Mouse (Mus musculus): ENCODE measurements around the gene Tmem8b. TPM values are rescaled to one million over a fixed set of nuclear protein-coding genes. Genes with fewer than 3 reads are reported as not detected.

Tmem8b gene
- polyA plus RNA-seq, 1 experiment from 2014 or later = 3.5 TPM

DNA sequence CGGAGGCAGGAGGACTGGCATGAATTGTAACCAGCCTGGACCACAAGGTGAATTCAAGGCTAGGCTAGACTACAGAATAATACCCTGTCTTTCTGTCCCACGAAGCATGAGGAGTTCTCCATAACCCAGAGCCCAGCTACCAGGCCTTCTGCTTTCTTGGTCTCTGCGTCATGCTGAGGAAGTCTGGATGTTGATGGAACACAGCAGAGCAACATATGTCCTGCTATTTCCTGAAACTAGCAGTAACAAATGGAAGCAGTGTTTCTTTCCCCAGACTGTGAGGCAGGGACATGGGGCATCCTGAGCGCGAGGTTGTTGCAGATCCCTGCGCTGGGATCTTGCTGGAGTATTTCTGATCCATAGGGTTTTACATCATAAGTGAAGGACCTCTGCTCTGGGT, 9.8 kb downstream of the Tmem8b start:
- no peaks in the 10 kb centered on the region for H3K27me3 ChIP-seq (ENCODE audit: insufficient read depth, low read length)
- WGBS = 88% methylated on average over 6 of the region's 6 CpGs
- H3K4me3 ChIP-seq (ENCODE audit: low read depth, low read length) = no peak overlapping the region
- H3K36me3 ChIP-seq (ENCODE audit: insufficient read depth) = peaks cover 22% of the 10 kb centered on the region; the same call in 1 of the 2 replicates
- DNase-seq (no peak), ATAC-seq (ENCODE audit: insufficient read depth) (no peak)
- no peak overlapping the region for H3K4me2 ChIP-seq
- no peak overlapping the region for H3K9ac ChIP-seq
- TF ChIP-seq CTCF (IDR thresholded peaks at IDR 0.05; ENCODE audit: low read depth) = no peak
- no peak overlapping the region for H3K27ac ChIP-seq (ENCODE audit: low read depth)
- H3K9me3 ChIP-seq (ENCODE audit: low read depth, low read length) = no peaks in the 10 kb centered on the region
- no peaks in the 10 kb centered on the region for H3K4me1 ChIP-seq (ENCODE audit: insufficient read depth)

DNA sequence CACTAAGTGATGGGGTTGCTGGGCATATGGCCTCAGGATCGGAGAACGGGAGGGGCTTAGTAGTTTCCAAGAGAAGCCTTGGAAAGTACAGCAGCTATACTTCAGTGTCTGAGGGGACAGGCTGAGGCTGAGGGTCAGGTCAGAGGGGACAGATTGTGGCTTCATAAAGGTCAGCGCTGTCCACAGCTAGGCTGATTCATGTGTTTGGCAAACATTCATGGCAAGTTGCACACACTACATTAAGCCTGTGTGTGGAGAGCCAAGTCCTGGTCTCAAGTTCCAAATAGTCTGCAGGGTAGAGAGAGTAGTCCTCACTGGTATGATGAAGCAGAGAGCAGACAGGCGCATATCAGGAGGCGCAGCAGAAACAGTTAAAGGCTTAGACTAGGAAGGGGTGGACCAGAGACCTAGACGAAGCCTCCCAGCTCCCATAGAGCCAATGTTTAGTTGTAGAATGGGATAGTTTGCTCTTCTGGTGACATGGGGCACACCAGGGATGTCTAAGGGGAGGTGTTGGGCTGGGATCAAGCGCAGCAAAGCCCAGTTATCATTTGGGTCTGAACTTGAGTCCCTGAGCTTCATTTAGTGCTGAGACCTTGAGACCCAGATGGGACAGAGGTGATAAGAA, 10.8 kb downstream of the Tmem8b start:
- Histone ChIP-seq H3K4me2 (no peak overlapping the region), H3K9ac (no peak overlapping the region), H3K36me3 (ENCODE audit: insufficient read depth) (peaks cover 16% of the 10 kb centered on the region; the same call in 1 of the 2 replicates), H3K27me3 (ENCODE audit: insufficient read depth, low read length) (no peaks in the 10 kb centered on the region), H3K4me3 (ENCODE audit: low read depth, low read length) (no peak overlapping the region), H3K9me3 (ENCODE audit: low read depth, low read length) (no peaks in the 10 kb centered on the region), H3K4me1 (ENCODE audit: insufficient read depth) (no peaks in the 10 kb centered on the region), H3K27ac (ENCODE audit: low read depth) (no peak overlapping the region)
- WGBS = 81% methylated on average over 7 of the region's 7 CpGs
- no peak for TF ChIP-seq CTCF (IDR thresholded peaks at IDR 0.05; ENCODE audit: low read depth)
- DNase-seq = no peak
- no peak for ATAC-seq (ENCODE audit: insufficient read depth)

DNA sequence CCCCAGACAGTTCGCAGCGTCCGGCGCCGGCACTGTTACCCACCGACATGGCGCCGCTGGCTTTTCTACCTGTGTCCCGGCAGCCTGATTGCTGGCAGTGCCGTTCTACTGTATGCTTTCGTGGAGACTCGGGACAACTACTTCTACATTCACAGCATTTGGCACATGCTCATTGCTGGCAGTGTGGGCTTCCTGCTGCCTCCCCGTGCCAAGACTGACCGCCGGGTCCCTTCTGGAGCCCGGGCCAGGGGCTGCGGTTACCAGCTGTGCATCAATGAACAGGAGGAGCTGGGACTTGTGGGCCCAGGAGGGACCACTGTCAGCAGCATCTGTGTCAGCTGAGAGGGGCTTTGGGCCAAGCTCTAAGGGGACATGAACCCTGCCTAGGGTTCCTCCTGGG, 21.2 kb downstream of the Tmem8b start:
- H3K4me3 ChIP-seq (ENCODE audit: low read depth, low read length) = no peak overlapping the region
- 91% methylated on average over 17 of the region's 17 CpGs for WGBS
- no peaks in the 10 kb centered on the region for H3K27me3 ChIP-seq (ENCODE audit: insufficient read depth, low read length)
- DNase-seq (no peak), ATAC-seq (ENCODE audit: insufficient read depth) (no peak)
- H3K27ac ChIP-seq (ENCODE audit: low read depth) = no peak overlapping the region
- 0 out of 2 replicates have a peak, but pooled peaks cover 12% of the 10 kb centered on the region for H3K36me3 ChIP-seq (ENCODE audit: insufficient read depth)
- no peaks in the 10 kb centered on the region for H3K4me1 ChIP-seq (ENCODE audit: insufficient read depth)
- no peak overlapping the region for H3K9ac ChIP-seq
- no peaks in the 10 kb centered on the region for H3K9me3 ChIP-seq (ENCODE audit: low read depth, low read length)
- TF ChIP-seq CTCF (IDR thresholded peaks at IDR 0.05; ENCODE audit: low read depth) = no peak
- no peak overlapping the region for H3K4me2 ChIP-seq

DNA sequence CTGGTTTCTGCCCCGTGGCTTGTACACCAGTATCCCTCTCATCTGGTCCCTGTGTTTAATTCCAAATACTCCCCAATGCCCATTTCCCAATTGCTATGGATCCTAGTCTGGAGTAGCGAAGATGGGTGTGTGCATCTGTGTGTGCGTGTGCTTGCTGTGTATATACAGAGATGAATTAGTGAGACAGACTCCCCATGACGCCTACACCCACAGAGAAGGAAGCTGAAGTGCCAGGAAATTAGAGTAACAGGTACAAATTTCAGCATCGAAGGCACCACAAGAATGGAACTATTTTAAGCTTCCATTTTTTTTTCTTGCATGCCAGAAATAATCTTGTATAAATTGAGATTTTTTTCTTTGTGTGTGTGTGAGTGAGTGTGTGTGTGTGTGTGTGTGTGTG, 22.3 kb downstream of the Tmem8b start:
- WGBS = 74% methylated on average over 5 of the region's 5 CpGs

DNA sequence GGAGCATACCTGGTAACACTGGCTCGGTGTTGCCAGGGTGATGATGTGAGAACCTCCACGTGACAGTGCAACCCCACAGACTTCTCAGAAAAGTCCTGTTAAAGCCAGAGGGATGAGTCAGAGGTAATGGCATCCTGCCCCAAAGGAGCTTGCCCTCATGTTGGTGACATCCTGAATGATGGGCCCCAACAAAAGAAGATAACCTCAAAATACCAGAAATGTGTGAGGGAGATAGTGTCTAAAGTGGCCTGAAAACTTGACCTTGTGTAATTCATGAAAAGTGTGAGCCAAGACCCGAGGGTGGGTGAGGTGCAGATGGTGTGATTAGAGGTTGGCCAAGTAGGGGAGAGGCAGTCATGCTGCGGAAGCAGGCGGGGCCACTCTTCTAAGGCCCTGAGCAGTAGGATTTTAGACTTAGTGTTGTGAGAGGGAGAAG, 25.1 kb downstream of the Tmem8b start:
- no peak overlapping the region for H3K9ac ChIP-seq
- 56% methylated on average over 5 of the region's 5 CpGs for WGBS
- H3K27me3 ChIP-seq (ENCODE audit: insufficient read depth, low read length) = no peaks in the 10 kb centered on the region
- no peaks in the 10 kb centered on the region for H3K4me1 ChIP-seq (ENCODE audit: insufficient read depth)
- TF ChIP-seq CTCF (IDR thresholded peaks at IDR 0.05; ENCODE audit: low read depth) = no peak
- H3K4me2 ChIP-seq = no peak overlapping the region
- H3K36me3 ChIP-seq (ENCODE audit: insufficient read depth) = no peaks in the 10 kb centered on the region
- ATAC-seq (ENCODE audit: insufficient read depth) (0 out of 2 replicates have a peak, but pooled peaks have one; percentile 28), DNase-seq (no peak)
- H3K27ac ChIP-seq (ENCODE audit: low read depth) = no peak overlapping the region
- H3K4me3 ChIP-seq (ENCODE audit: low read depth, low read length) = no peak overlapping the region
- H3K9me3 ChIP-seq (ENCODE audit: low read depth, low read length) = no peaks in the 10 kb centered on the region

More for the DNA sequence above, 22.3 kb downstream of the Tmem8b start:
- no peak for DNase-seq
- no peak for ATAC-seq (ENCODE audit: insufficient read depth)
- H3K36me3 ChIP-seq (ENCODE audit: insufficient read depth) = 0 out of 2 replicates have a peak, but pooled peaks cover 3% of the 10 kb centered on the region
- H3K4me3 ChIP-seq (ENCODE audit: low read depth, low read length) = no peak overlapping the region
- no peak overlapping the region for H3K27ac ChIP-seq (ENCODE audit: low read depth)
- H3K4me2 ChIP-seq = no peak overlapping the region
- TF ChIP-seq CTCF (IDR thresholded peaks at IDR 0.05; ENCODE audit: low read depth) = no peak
- H3K4me1 ChIP-seq (ENCODE audit: insufficient read depth) = no peaks in the 10 kb centered on the region
- H3K9me3 ChIP-seq (ENCODE audit: low read depth, low read length) = no peaks in the 10 kb centered on the region
- no peaks in the 10 kb centered on the region for H3K27me3 ChIP-seq (ENCODE audit: insufficient read depth, low read length)
- H3K9ac ChIP-seq = no peak overlapping the region

DNA sequence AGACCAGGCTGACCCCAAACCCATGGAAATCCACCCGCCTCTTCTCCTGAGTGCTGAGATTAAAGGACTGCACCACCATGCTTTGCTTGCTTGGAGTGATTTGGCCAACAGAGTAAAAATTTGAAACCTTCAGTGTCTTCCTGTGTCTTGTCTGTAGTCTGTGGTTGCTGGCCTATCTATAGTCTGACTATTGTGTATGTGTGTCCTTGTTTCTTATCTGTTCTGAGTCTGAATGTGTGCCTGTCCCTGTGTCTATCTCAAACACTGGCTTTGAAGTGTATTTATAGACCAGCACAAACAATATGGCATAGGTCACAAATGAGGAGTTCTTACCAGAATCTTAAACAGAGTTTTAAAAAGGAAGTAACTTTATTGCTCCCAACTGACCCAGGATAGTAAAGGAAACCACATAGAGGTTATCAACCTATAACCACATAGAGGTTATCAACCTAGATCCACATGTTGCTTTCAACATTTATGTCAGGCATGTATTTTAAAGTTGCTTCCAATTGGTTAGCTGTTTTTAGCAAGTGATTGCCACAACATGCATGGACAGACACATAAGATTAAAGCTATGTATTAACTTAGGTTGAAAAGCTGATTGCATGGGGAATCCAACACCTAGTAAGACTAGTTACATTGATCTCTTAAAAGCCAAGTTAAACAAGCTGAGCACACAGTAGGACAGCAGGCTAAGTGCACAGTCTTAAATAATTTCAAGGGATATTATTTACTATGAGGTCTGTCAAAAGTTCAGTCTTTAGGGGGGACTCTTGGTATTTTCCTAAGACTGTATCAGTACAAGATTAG, 25.9 kb downstream of the Tmem8b start:
- Histone ChIP-seq H3K9me3 (ENCODE audit: low read depth, low read length) (no peaks in the 10 kb centered on the region), H3K27ac (ENCODE audit: low read depth) (no peak overlapping the region), H3K36me3 (ENCODE audit: insufficient read depth) (no peaks in the 10 kb centered on the region), H3K27me3 (ENCODE audit: insufficient read depth, low read length) (no peaks in the 10 kb centered on the region), H3K4me3 (ENCODE audit: low read depth, low read length) (no peak overlapping the region), H3K9ac (no peak overlapping the region), H3K4me1 (ENCODE audit: insufficient read depth) (no peaks in the 10 kb centered on the region), H3K4me2 (no peak overlapping the region)
- DNase-seq = no peak
- no peak for TF ChIP-seq CTCF (IDR thresholded peaks at IDR 0.05; ENCODE audit: low read depth)
- ATAC-seq (ENCODE audit: insufficient read depth) = no peak
- 69% methylated on average over 1 of the region's 1 CpGs for WGBS

DNA sequence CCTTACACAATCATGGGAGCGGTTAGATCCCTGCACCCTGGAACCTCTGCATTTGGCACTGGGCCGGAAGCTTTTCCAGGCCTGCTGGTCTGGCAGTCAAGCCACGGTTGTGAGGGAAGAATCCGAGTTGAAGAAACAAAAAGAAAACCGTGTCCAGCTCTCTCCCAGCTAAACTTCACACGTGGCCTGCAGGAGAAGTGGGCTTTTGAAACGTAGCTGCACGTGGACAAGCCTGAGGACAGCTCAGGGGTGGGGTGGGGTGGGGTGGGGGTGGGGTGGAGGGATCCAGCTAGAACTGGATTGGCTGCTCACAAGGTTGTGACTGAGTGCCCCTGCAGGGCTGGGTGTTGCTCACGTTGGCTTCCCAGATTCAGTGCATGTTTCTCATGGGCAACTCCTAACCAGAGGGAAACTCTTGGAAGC, 26.5 kb downstream of the Tmem8b start:
- ATAC-seq (ENCODE audit: insufficient read depth) (peak; percentile 73), DNase-seq (peak; percentile 34)
- Histone ChIP-seq H3K4me3 (ENCODE audit: low read depth, low read length) (no peak overlapping the region), H3K27me3 (ENCODE audit: insufficient read depth, low read length) (no peaks in the 10 kb centered on the region), H3K9me3 (ENCODE audit: low read depth, low read length) (no peaks in the 10 kb centered on the region), H3K27ac (ENCODE audit: low read depth) (no peak overlapping the region), H3K4me1 (ENCODE audit: insufficient read depth) (no peaks in the 10 kb centered on the region), H3K9ac (no peak overlapping the region), H3K36me3 (ENCODE audit: insufficient read depth) (no peaks in the 10 kb centered on the region), H3K4me2 (no peak overlapping the region)
- WGBS = 21% methylated on average over 9 of the region's 9 CpGs
- no peak for TF ChIP-seq CTCF (IDR thresholded peaks at IDR 0.05; ENCODE audit: low read depth)

Data from lung, embryonic 14.5 days (tissue).